Mouse (Mus musculus): ENCODE data around the gene Eif3d. TPM values are rescaled to one million over a fixed set of nuclear protein-coding genes. Genes with fewer than 3 reads are reported as not detected.

The Eif3d gene
- total and polyA plus RNA-seq, 3 experiments: 302 to 493 (median 344) TPM

- Histone ChIP-seq H3K27ac (ENCODE audit: insufficient read depth, low read depth) (no peak overlapping the region), H3K9ac (ENCODE audit: insufficient read depth, low read depth) (no peak overlapping the region), H3K4me1 (ENCODE audit: control insufficient read depth in 1 of 2, insufficient read depth in 2 of 2) (peaks cover 13 to 49% of the 10 kb centered on the region in 2 experiments), H3K9me3 (replicated peaks; ENCODE audit: low read length) (no peaks in the 10 kb centered on the region), H3K79me2 (replicated peaks; ENCODE audit: control insufficient read depth, extremely low read depth, insufficient read depth, poor library complexity, severe bottlenecking) (peaks cover 12% of the 10 kb centered on the region), H3K4me3 (replicated peaks in 1 of 3; ENCODE audit: low read depth in 2 of 3, low read length in 2 of 3, poor library complexity in 1 of 3) (no peak overlapping the region), H3K36me3 (replicated peaks in 1 of 2; ENCODE audit: control insufficient read depth in 1 of 2, insufficient read depth in 1 of 2, low read length in 1 of 2) (peaks cover 37 to 54% of the 10 kb centered on the region in 2 experiments), H3K4me2 (ENCODE audit: insufficient read depth, low read depth, poor library complexity, severe bottlenecking) (no peak overlapping the region), H3K27me3 (replicated peaks) (no peaks in the 10 kb centered on the region)
- DNase-seq (ENCODE audit: extremely low read depth): no peak
- dilution Hi-C loops (cut with MboI; ENCODE audit: extremely low pct_ligation_motif_present, extremely low pct_unique_long_range_greater_than_20kb, low sequenced_read_pairs) (no loop called here), in situ Hi-C loops (cut with MboI; ENCODE audit: low pct_ligation_motif_present, low pct_unique_long_range_greater_than_20kb, low sequenced_read_pairs) (no loop called here)
- TF ChIP-seq IRF4 (IDR thresholded peaks at IDR 0.05; ENCODE audit: low read depth, low read length) (no peak), E2F4 (IDR thresholded peaks at IDR 0.05; ENCODE audit: insufficient replicate concordance, low read depth, low read length) (no peak), ZKSCAN1 (IDR thresholded peaks at IDR 0.05; ENCODE audit: borderline replicate concordance, low read depth, low read length) (no peak), MXI1 (IDR thresholded peaks at IDR 0.05; ENCODE audit: low read depth, low read length) (no peak), HCFC1 (IDR thresholded peaks at IDR 0.05; ENCODE audit: low read depth, low read length) (no peak), ELF1 (IDR thresholded peaks at IDR 0.05; ENCODE audit: low read depth, low read length) (no peak), ETS1 (conservative IDR thresholded peaks at IDR 0.05; ENCODE audit: low read depth, low read length) (no peak), JUN (IDR thresholded peaks at IDR 0.05; ENCODE audit: insufficient read depth, low read depth, low read length) (no peak)
Measured at GRCm38 (mm10) chr15:77926921-77927320, 43.7 kb downstream of the Eif3d start.

GRCm38 (mm10) chr15:77925195-77925594 is 45.4 kb downstream of the Eif3d start:
- Histone ChIP-seq H3K9me3 (replicated peaks; ENCODE audit: low read length) (no peaks in the 10 kb centered on the region), H3K4me2 (ENCODE audit: insufficient read depth, low read depth, poor library complexity, severe bottlenecking) (no peak overlapping the region), H3K36me3 (replicated peaks in 1 of 2; ENCODE audit: control insufficient read depth in 1 of 2, insufficient read depth in 1 of 2, low read length in 1 of 2) (peaks cover 46 to 70% of the 10 kb centered on the region in 2 experiments), H3K4me3 (replicated peaks in 1 of 3; ENCODE audit: low read depth in 2 of 3, low read length in 2 of 3, poor library complexity in 1 of 3) (no peak overlapping the region), H3K27ac (ENCODE audit: insufficient read depth, low read depth) (no peak overlapping the region), H3K9ac (ENCODE audit: insufficient read depth, low read depth) (no peak overlapping the region), H3K79me2 (replicated peaks; ENCODE audit: control insufficient read depth, extremely low read depth, insufficient read depth, poor library complexity, severe bottlenecking) (peaks cover 12% of the 10 kb centered on the region), H3K27me3 (replicated peaks) (no peaks in the 10 kb centered on the region), H3K4me1 (ENCODE audit: control insufficient read depth in 1 of 2, insufficient read depth in 2 of 2) (peaks cover 5 to 46% of the 10 kb centered on the region in 2 experiments)
- dilution Hi-C loops (cut with MboI; ENCODE audit: extremely low pct_ligation_motif_present, extremely low pct_unique_long_range_greater_than_20kb, low sequenced_read_pairs): no loop called here
- DNase-seq (ENCODE audit: extremely low read depth): no peak
- in situ Hi-C loops (cut with MboI; ENCODE audit: low pct_ligation_motif_present, low pct_unique_long_range_greater_than_20kb, low sequenced_read_pairs): no loop called here
- TF ChIP-seq RAD21 (IDR thresholded peaks at IDR 0.05; ENCODE audit: low read depth, low read length) (no peak), KAT2A (IDR thresholded peaks at IDR 0.05; ENCODE audit: insufficient replicate concordance, low read length) (no peak), SIN3A (IDR thresholded peaks at IDR 0.05; ENCODE audit: low read length) (no peak), MAX (IDR thresholded peaks at IDR 0.05; ENCODE audit: low read length) (no peak), GABPA (IDR thresholded peaks at IDR 0.05; ENCODE audit: insufficient replicate concordance, low read depth, low read length) (no peak), HCFC1 (IDR thresholded peaks at IDR 0.05; ENCODE audit: low read depth, low read length) (no peak), CHD2 (IDR thresholded peaks at IDR 0.05; ENCODE audit: low read length) (no peak), ZMIZ1 (IDR thresholded peaks at IDR 0.05; ENCODE audit: low read depth, low read length) (no peak), TCF12 (IDR thresholded peaks at IDR 0.05; ENCODE audit: low read depth, low read length) (no peak), NRF1 (IDR thresholded peaks at IDR 0.05; ENCODE audit: low read depth, low read length) (no peak), TBP (conservative IDR thresholded peaks at IDR 0.05; ENCODE audit: low read depth, low read length) (no peak), USF1 (IDR thresholded peaks at IDR 0.05; ENCODE audit: low read depth, low read length) (no peak), JUND (conservative IDR thresholded peaks at IDR 0.05; ENCODE audit: low read depth, low read length) (no peak)

All from CH12.LX (cell line).